Mouse (Mus musculus) MEL (cell line): Measurements from ENCODE around the gene Rab11fip5. TPM values are rescaled to one million over a fixed set of nuclear protein-coding genes. Genes with fewer than 3 reads are reported as not detected.

Experiments used
- DNase-seq: peaks from one replicate; pipeline ENCODE4 v3.0.0; 2011; ENCODE audit warnings: low read depth, low spot score
- H3K27ac ChIP-seq: 2 replicates; pipeline ENCODE4 v1.5.1; 2012; ENCODE audit warnings: low read depth, mild to moderate bottlenecking, control low read depth, low read length, moderate library complexity; ENCODE audit not compliant: control insufficient read depth
- H3K27me3 ChIP-seq, 2 experiments: fragments of 150-350 bp in 1 of 2; sonication (generic) in 1 of 2; 2 replicates each; pipeline ENCODE4 v1.6.1; 2012; ENCODE audit warnings: low read length in 2 of 2, mild to moderate bottlenecking in 2 of 2, improper control_type of control experiment in 1 of 2, moderate library complexity in 1 of 2; ENCODE audit not compliant: insufficient read depth in 2 of 2, control insufficient read depth in 1 of 2
- H3K36me3 ChIP-seq, 2 experiments: 2 replicates each; pipeline ENCODE4 v1.6.1; 2012 to 2014; ENCODE audit warnings: low read length in 2 of 2, improper control_type of control experiment in 1 of 2, inconsistent platforms in 1 of 2, mild to moderate bottlenecking in 1 of 2; ENCODE audit not compliant: insufficient read depth in 2 of 2, control insufficient read depth in 1 of 2
- H3K4me1 ChIP-seq, 2 experiments: fragments of 150-350 bp in 1 of 2; sonication (generic) in 1 of 2; 2 replicates each; pipeline ENCODE4 v1.6.1; 2012; ENCODE audit warnings: low read length in 2 of 2, improper control_type of control experiment in 1 of 2, mild to moderate bottlenecking in 1 of 2; ENCODE audit not compliant: insufficient read depth in 2 of 2, control insufficient read depth in 1 of 2
- H3K4me3 ChIP-seq, 2 experiments: fragments of 150-350 bp in 1 of 2; sonication (generic) in 1 of 2; 2 replicates each; pipeline ENCODE4 v1.5.1; 2012; ENCODE audit warnings: low read depth in 2 of 2, low read length in 2 of 2, mild to moderate bottlenecking in 2 of 2, moderate library complexity in 2 of 2, control low read depth in 1 of 2, improper control_type of control experiment in 1 of 2; ENCODE audit not compliant: control insufficient read depth in 1 of 2, insufficient read depth in 1 of 2
- H3K79me2 ChIP-seq: 2 replicates; pipeline ENCODE4 v1.6.1; 2012; ENCODE audit warnings: mild to moderate bottlenecking, low read length, moderate library complexity; ENCODE audit not compliant: control insufficient read depth, poor library complexity, insufficient read depth
- H3K9ac ChIP-seq: 2 replicates; pipeline ENCODE4 v1.6.1; 2012; ENCODE audit warnings: low read depth, mild to moderate bottlenecking, control low read depth, low read length, moderate library complexity; ENCODE audit not compliant: control insufficient read depth, poor library complexity, severe bottlenecking
- H3K9me3 ChIP-seq: fragments of 150-350 bp; sonication (generic); replicated peaks from 2 replicates; pipeline ENCODE4 v1.6.1; 2012; ENCODE audit warnings: mild to moderate bottlenecking, low read length, improper control_type of control experiment, moderate library complexity; ENCODE audit not compliant: insufficient read depth
- BHLHE40 ChIP-seq: IDR thresholded peaks from 2 replicates; pipeline ENCODE4 v1.6.1; 2012; ENCODE audit warnings: low read depth, mild to moderate bottlenecking, inconsistent platforms, low read length, improper control_type of control experiment, borderline replicate concordance
- CHD2 ChIP-seq: IDR thresholded peaks from 2 replicates; pipeline ENCODE4 v1.6.1; 2011; ENCODE audit warnings: low read length, improper control_type of control experiment
- CTCF ChIP-seq, 3 experiments: IDR thresholded peaks in 2 of 3; conservative IDR thresholded peaks in 1 of 3; 2 replicates each; pipeline ENCODE4 v1.5.1; 2011 to 2012; ENCODE audit warnings: low read length in 3 of 3, low read depth in 2 of 3, mild to moderate bottlenecking in 2 of 3, improper control_type of control experiment in 1 of 3, inconsistent platforms in 1 of 3, mixed read lengths in 1 of 3, moderate library complexity in 1 of 3; ENCODE audit not compliant: control insufficient read depth in 1 of 3, insufficient read depth in 1 of 3, poor library complexity in 1 of 3, severe bottlenecking in 1 of 3
- ETS1 ChIP-seq: IDR thresholded peaks from 2 replicates; pipeline ENCODE4 v1.6.1; 2012; ENCODE audit warnings: low read depth, mild to moderate bottlenecking, inconsistent platforms, low read length, improper control_type of control experiment, moderate library complexity
- JUND ChIP-seq: IDR thresholded peaks from 2 replicates; pipeline ENCODE4 v1.6.1; 2011; ENCODE audit warnings: low read depth, mild to moderate bottlenecking, improper control_type of control experiment, low read length
- MEF2A ChIP-seq: IDR thresholded peaks from 2 replicates; pipeline ENCODE4 v1.6.1; 2014; ENCODE audit warnings: low read depth, mild to moderate bottlenecking, inconsistent platforms, low read length, improper control_type of control experiment; ENCODE audit not compliant: poor library complexity, insufficient replicate concordance, severe bottlenecking; ENCODE audit errors: extremely low read depth
- MXI1 ChIP-seq: IDR thresholded peaks from 2 replicates; pipeline ENCODE4 v1.6.1; 2011; ENCODE audit warnings: mild to moderate bottlenecking, low read depth, low read length, improper control_type of control experiment
- NELFE ChIP-seq: IDR thresholded peaks from 2 replicates; pipeline ENCODE4 v1.6.1; 2011; ENCODE audit warnings: low read depth, low read length, improper control_type of control experiment
- NRF1 ChIP-seq: IDR thresholded peaks from 2 replicates; pipeline ENCODE4 v1.6.1; 2014; ENCODE audit warnings: low read depth, mild to moderate bottlenecking, inconsistent platforms, low read length, improper control_type of control experiment, moderate library complexity; ENCODE audit not compliant: poor library complexity, insufficient read depth, severe bottlenecking
- POLR2A ChIP-seq, 2 experiments: IDR thresholded peaks; 2 replicates each; pipeline ENCODE4 v1.6.1; 2011 to 2012; ENCODE audit warnings: low read length in 2 of 2, mild to moderate bottlenecking in 2 of 2, control low read depth in 1 of 2, improper control_type of control experiment in 1 of 2, low read depth in 1 of 2, moderate library complexity in 1 of 2; ENCODE audit not compliant: control insufficient read depth in 1 of 2, insufficient read depth in 1 of 2, poor library complexity in 1 of 2
- SIN3A ChIP-seq: IDR thresholded peaks from 2 replicates; pipeline ENCODE4 v1.6.1; 2012; ENCODE audit warnings: low read length, improper control_type of control experiment, inconsistent platforms
- SMC3 ChIP-seq: IDR thresholded peaks from 2 replicates; pipeline ENCODE4 v1.6.1; 2011; ENCODE audit warnings: low read depth, low read length, improper control_type of control experiment
- TBP ChIP-seq: IDR thresholded peaks from 2 replicates; pipeline ENCODE4 v1.8.0; 2011; ENCODE audit warnings: low read depth, low read length, improper control_type of control experiment
- TCF12 ChIP-seq: IDR thresholded peaks from 2 replicates; pipeline ENCODE4 v1.6.1; 2014; ENCODE audit warnings: low read depth, mild to moderate bottlenecking, inconsistent platforms, low read length, improper control_type of control experiment, moderate library complexity
- USF1 ChIP-seq: IDR thresholded peaks from 2 replicates; pipeline ENCODE4 v1.6.1; 2014; ENCODE audit warnings: low read depth, mild to moderate bottlenecking, inconsistent platforms, low read length, improper control_type of control experiment, moderate library complexity
- USF2 ChIP-seq, 2 experiments: IDR thresholded peaks; 2 replicates each; pipeline ENCODE4 v1.6.1; 2011 to 2012; ENCODE audit warnings: improper control_type of control experiment in 2 of 2, low read length in 2 of 2, borderline replicate concordance in 1 of 2, inconsistent platforms in 1 of 2, low read depth in 1 of 2, mild to moderate bottlenecking in 1 of 2; ENCODE audit not compliant: insufficient read depth in 1 of 2
- polyA plus RNA-seq, 2 experiments: library from polyadenylated mRNA; stranded (reverse) in 1 of 2; unstranded in 1 of 2; fragments of >175 nt in 1 of 2; fragments of >200 nt in 1 of 2; gene quantifications; 2 replicates each; pipeline versions ENCODE4 v1.2.1 to v1.2.4; 2012; ENCODE audit warnings: low replicate concordance in 2 of 2, low read depth in 1 of 2; ENCODE audit not compliant: insufficient read length in 2 of 2, insufficient read depth in 1 of 2, missing spikeins in 1 of 2
- total RNA-seq: library from RNA; depleted of rRNA; stranded (reverse); fragments of 300-350 nt; gene quantifications from 2 replicates; pipeline ENCODE4 v1.2.3, GENCODE M21; 2012

Gene Rab11fip5
- total and polyA plus RNA-seq, 3 experiments = 3.3 to 8.5 TPM; not detected in 1

- Histone ChIP-seq H3K36me3 (peaks cover 0 to 26% of the 10 kb centered on the region in 2 experiments; a peak in 2 of 4 replicates), H3K9ac (no peak overlapping the region), H3K27me3 (no peaks in the 10 kb centered on the region), H3K79me2 (no peaks in the 10 kb centered on the region; the same call in 1 of the 2 replicates), H3K27ac (no peak overlapping the region), H3K4me1 (peaks cover 11 to 41% of the 10 kb centered on the region in 2 experiments), H3K4me3 (no peak overlapping the region), H3K9me3 (no peaks in the 10 kb centered on the region)
- TF ChIP-seq POLR2A (IDR thresholded peaks at IDR 0.05; ENCODE audit: control insufficient read depth in 1 of 2, insufficient read depth in 1 of 2, low read depth in 1 of 2, low read length in 2 of 2, poor library complexity in 1 of 2) (no peak), MXI1 (no peak), BHLHE40 (no peak), NRF1 (no peak), CHD2 (no peak), USF2 (IDR thresholded peaks at IDR 0.05; ENCODE audit: borderline replicate concordance in 1 of 2, insufficient read depth in 1 of 2, low read depth in 1 of 2, low read length in 2 of 2) (no peak), MEF2A (no peak), SIN3A (no peak)
- DNase-seq = no peak
Measured at GRCm38 (mm10) chr6:85378629-85379028, 4.2 kb upstream of the Rab11fip5 start.

- Histone ChIP-seq H3K27ac (peak overlapping the region; percentile 21; the same call in 1 of the 2 replicates), H3K9me3 (no peaks in the 10 kb centered on the region), H3K36me3 (peaks cover 0 to 26% of the 10 kb centered on the region in 2 experiments; a peak in 2 of 4 replicates), H3K79me2 (no peaks in the 10 kb centered on the region; the same call in 1 of the 2 replicates), H3K27me3 (no peaks in the 10 kb centered on the region), H3K4me1 (peaks cover 11 to 45% of the 10 kb centered on the region in 2 experiments), H3K9ac (peak overlapping the region; percentile 32), H3K4me3 (peak overlapping the region; percentile 16 to 30; a peak in 3 of 4 replicates)
- TF ChIP-seq USF1 (peak; percentile 78), SMC3 (no peak), CTCF (IDR thresholded peaks at IDR 0.05 in 2 of 3, conservative IDR thresholded peaks at IDR 0.05 in 1 of 3; ENCODE audit: control insufficient read depth in 1 of 3, insufficient read depth in 1 of 3, low read depth in 2 of 3, low read length in 3 of 3, poor library complexity in 1 of 3, severe bottlenecking in 1 of 3) (no peak), TBP (no peak), JUND (no peak), USF2 (IDR thresholded peaks at IDR 0.05; ENCODE audit: borderline replicate concordance in 1 of 2, insufficient read depth in 1 of 2, low read depth in 1 of 2, low read length in 2 of 2) (peak in 1 of 2 experiments; percentile 25; a peak in 1 of 4 replicates), ETS1 (no peak), TCF12 (no peak), NRF1 (no peak), CHD2 (no peak), NELFE (no peak)
- DNase-seq = no peak
Measured at GRCm38 (mm10) chr6:85377876-85378275, 3.4 kb upstream of the Rab11fip5 start.
